Mouse (Mus musculus) neural tube, embryonic 15.5 days (tissue): ENCODE measurements around the gene Sp6. TPM values are rescaled to one million over a fixed set of nuclear protein-coding genes. Genes with fewer than 3 reads are reported as not detected.

Source experiments
- ATAC-seq: fragments of 200-750 bp; cut with Nextera tagmentation; 2 replicates; pipeline ENCODE4 v1.8.0; 2017; ENCODE audit warnings: mild to moderate bottlenecking, moderate TSS enrichment, moderate library complexity; ENCODE audit not compliant: low FRiP score
- H3K27ac ChIP-seq: fragments of 300-500 bp; sonication (generic); replicated peaks from 2 replicates; pipeline ENCODE4 v1.5.1; 2015; ENCODE audit warnings: mild to moderate bottlenecking, inconsistent platforms
- H3K27me3 ChIP-seq: fragments of 300-500 bp; sonication (generic); replicated peaks from 2 replicates; pipeline ENCODE4 v1.6.1; 2015; ENCODE audit warnings: inconsistent platforms
- H3K36me3 ChIP-seq: fragments of 300-500 bp; sonication (generic); 2 replicates; pipeline ENCODE4 v1.6.1; 2015; ENCODE audit warnings: inconsistent platforms
- H3K4me1 ChIP-seq: fragments of 300-500 bp; sonication (generic); 2 replicates; pipeline ENCODE4 v1.6.1; 2015; ENCODE audit warnings: inconsistent platforms
- H3K4me2 ChIP-seq: fragments of 300-500 bp; sonication (generic); 2 replicates; pipeline ENCODE4 v1.6.1; 2015; ENCODE audit warnings: inconsistent platforms, mild to moderate bottlenecking, moderate library complexity
- H3K4me3 ChIP-seq: fragments of 300-500 bp; sonication (generic); replicated peaks from 2 replicates; pipeline ENCODE4 v1.5.1; 2015; ENCODE audit warnings: mild to moderate bottlenecking, inconsistent platforms
- H3K9ac ChIP-seq: fragments of 300-500 bp; sonication (generic); replicated peaks from 2 replicates; pipeline ENCODE4 v1.6.1; 2015; ENCODE audit warnings: mild to moderate bottlenecking, inconsistent platforms
- H3K9me3 ChIP-seq: fragments of 300-500 bp; sonication (generic); replicated peaks from 2 replicates; pipeline ENCODE4 v1.6.1; 2016; ENCODE audit warnings: inconsistent platforms
- WGBS: fragments of 180-500 bp; shearing (Covaris S2); methylation state at CpG from one replicate; pipeline ENCODE4 v1.1.7; 2015; ENCODE audit warnings: mixed read lengths; 5-methylcytosine and 5-hydroxymethylcytosine counted together
- polyA plus RNA-seq: library from polyadenylated mRNA; unstranded; fragments of >200 nt; fragmentation: Nextera tagmentation; extraction: Ambion mirVana; gene quantifications from 2 replicates; pipeline ENCODE4 v1.2.1, GENCODE M21; 2015

Gene Sp6
- polyA plus RNA-seq, result 0.23 and 0.52 TPM in 2 replicates

DNA sequence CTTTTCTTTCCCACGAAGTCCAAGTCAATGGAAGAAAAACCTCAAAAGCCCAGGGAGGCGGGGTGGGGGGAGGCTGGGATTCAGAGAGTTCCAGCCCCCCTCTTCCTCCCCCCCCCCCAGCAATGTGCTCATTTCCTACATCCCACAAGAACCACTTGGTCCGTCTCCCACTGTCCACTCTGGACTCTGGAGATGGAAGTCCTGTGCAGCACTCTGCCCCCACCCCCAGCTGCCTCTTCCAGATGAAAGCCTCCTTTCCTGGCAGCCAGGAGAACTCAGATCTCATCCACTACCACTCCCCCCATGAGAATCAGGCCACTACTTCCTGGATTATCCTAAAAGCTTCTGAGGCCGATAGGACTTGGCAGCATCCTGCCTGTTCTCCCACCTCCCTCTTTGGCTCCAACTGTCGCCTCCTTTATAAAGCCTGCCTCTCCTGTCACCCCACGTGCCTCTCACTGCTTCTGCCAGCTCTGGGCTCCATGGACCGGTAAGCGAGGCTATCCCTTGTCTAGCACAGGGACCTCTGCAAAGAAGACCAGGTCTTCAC is at the start of gene Sp6:
Gene Sp6 (plus strand): TSS at position 274 of the 550 bp plus-strand sequence.
- Histone ChIP-seq H3K4me1 (peaks cover 7% of the 10 kb centered on the region; the same call in 1 of the 2 replicates), H3K9me3 (no peaks in the 10 kb centered on the region), H3K36me3 (no peaks in the 10 kb centered on the region), H3K27ac (no peak within 1 kb of the TSS), H3K9ac (no peak within 1 kb of the TSS), H3K4me3 (no peak within 1 kb of the TSS), H3K27me3 (peaks cover 62% of the 10 kb centered on the region), H3K4me2 (no peak within 1 kb of the TSS)
- 30% methylated on average over 7 of the region's 8 CpGs for WGBS
- no peak for ATAC-seq

DNA sequence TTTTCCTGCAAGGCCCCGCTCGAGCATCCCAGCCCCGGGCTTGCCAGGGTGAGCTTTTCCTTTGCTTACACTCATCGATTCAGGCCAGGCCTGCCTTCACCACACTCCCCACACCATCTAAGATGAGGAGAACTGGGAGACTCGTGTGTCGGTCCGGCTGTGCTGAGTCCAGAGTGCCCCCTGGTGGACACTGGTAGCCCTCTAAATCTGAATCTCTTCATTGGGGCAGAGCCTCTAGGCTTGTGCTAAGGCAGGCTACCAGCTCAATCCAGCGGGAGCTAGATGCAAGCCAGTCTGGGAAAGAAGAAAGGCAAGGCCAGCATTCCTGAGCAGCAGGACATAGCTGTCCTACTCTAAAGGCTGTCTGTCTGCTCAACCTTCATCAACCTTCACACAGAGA is 49.6 kb upstream of the Sp6 start:
- Histone ChIP-seq H3K36me3 (peaks cover 31% of the 10 kb centered on the region), H3K4me3 (no peak overlapping the region), H3K9me3 (no peaks in the 10 kb centered on the region), H3K4me2 (no peak overlapping the region), H3K4me1 (peaks cover 9% of the 10 kb centered on the region; the same call in 1 of the 2 replicates), H3K9ac (no peak overlapping the region), H3K27ac (no peak overlapping the region), H3K27me3 (no peaks in the 10 kb centered on the region)
- 17% methylated on average over 8 of the region's 8 CpGs for WGBS
- peak; percentile 66; the same call in 1 of the 2 replicates for ATAC-seq

DNA sequence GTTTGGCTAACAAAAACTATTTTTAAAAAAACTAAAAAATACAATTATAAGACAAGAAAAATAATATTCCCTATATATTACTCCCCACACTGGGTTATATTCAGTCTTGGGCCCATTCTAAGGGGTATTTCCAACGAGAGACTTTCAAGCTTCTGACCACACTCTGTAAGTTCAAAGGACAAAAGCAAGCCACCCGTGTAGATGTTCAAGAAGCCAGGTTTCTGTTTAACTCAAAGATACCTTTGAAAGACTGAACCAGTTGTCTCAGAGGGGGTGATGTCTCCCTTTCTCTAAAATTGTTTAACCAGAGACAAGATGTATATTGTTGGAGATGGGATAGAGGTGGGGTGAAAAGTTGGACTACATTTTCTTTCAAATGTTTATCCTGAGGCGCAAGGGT is 47.0 kb upstream of the Sp6 start:
- 93% methylated on average over 3 of the region's 3 CpGs for WGBS

DNA sequence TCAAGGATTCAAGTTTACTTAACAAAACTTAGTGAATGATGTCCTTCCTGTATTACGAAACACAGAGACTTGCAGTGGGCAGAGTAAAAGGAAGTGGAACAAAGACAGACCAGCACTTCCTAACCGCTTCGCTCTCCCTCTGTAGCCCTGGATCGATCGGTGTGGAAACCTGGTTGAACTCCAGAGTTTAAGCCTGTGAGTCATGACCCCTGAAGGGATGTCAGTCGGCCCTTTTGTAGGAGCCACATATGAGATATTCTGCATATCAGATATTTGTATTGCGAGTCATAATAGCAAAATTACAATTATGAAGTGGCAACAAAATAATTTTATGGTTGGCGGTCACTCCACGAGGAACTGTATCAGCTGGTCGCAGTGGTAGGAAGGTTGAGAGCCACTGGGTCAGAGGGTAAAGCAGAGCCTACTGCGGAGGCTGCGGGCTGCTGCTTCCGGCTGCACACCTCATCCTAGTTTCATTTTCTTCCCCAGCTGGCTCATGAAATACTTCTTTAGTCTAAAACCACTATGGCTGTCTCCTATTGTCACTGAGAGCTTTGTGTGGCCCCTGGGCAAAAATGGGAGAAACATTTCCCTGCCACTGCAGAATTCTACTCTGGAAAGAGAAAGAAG is 46.2 kb upstream of the Sp6 start:
- H3K27me3 ChIP-seq, result no peaks in the 10 kb centered on the region
- peaks cover under 1% of the 10 kb centered on the region for H3K36me3 ChIP-seq
- no peak overlapping the region for H3K4me3 ChIP-seq
- no peak for ATAC-seq
- no peaks in the 10 kb centered on the region for H3K9me3 ChIP-seq
- 86% methylated on average over 13 of the region's 13 CpGs for WGBS
- no peak overlapping the region for H3K4me2 ChIP-seq
- no peak overlapping the region for H3K27ac ChIP-seq
- H3K9ac ChIP-seq, result no peak overlapping the region
- peaks cover 25% of the 10 kb centered on the region for H3K4me1 ChIP-seq

More for the DNA sequence above, 47.0 kb upstream of the Sp6 start:
- peaks cover 9% of the 10 kb centered on the region for H3K36me3 ChIP-seq
- H3K9ac ChIP-seq, result no peak overlapping the region
- H3K27me3 ChIP-seq, result no peaks in the 10 kb centered on the region
- no peak overlapping the region for H3K27ac ChIP-seq
- H3K9me3 ChIP-seq, result no peaks in the 10 kb centered on the region
- ATAC-seq, result no peak
- H3K4me2 ChIP-seq, result no peak overlapping the region
- no peak overlapping the region for H3K4me3 ChIP-seq
- peaks cover 25% of the 10 kb centered on the region for H3K4me1 ChIP-seq

DNA sequence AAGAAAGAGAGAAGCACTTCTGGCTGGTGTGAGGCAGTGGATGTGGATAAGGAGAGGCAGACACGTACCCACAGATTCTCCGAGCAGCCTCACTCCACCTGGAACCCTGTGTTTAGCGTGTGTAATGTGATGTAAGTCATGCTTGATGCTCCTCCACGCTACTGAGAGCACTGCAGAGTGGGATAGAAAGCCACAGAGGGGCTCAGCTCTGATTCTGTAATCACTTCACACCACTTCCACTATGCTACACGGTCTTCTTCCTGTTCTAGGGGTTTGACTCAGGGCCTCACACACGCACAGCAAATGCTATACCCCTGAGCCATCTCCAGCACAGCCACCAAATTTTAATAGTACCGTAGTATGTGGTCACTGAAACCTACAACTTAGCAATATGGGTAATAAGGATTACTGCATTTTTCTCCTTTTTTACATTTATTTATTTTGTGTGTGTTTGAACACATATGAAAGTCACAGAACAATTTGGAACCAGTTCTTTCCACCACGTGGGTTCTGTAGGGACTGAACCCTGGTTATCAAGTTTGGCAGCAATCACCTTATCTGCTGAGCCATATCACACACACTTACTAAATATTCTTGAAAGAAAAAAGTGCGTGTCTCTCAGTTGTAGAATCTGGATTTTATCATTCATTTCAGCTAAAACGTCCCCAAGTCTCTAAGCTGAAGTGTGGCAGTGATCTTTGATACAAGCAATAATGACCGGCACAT is 45.5 kb upstream of the Sp6 start:
- Histone ChIP-seq H3K27me3 (no peaks in the 10 kb centered on the region), H3K4me3 (no peak overlapping the region), H3K9ac (no peak overlapping the region), H3K9me3 (no peaks in the 10 kb centered on the region), H3K4me1 (peaks cover 31% of the 10 kb centered on the region), H3K27ac (peak overlapping the region; percentile 38; the same call in 1 of the 2 replicates), H3K36me3 (no peaks in the 10 kb centered on the region), H3K4me2 (no peak overlapping the region)
- 88% methylated on average over 11 of the region's 11 CpGs for WGBS
- ATAC-seq, result no peak

DNA sequence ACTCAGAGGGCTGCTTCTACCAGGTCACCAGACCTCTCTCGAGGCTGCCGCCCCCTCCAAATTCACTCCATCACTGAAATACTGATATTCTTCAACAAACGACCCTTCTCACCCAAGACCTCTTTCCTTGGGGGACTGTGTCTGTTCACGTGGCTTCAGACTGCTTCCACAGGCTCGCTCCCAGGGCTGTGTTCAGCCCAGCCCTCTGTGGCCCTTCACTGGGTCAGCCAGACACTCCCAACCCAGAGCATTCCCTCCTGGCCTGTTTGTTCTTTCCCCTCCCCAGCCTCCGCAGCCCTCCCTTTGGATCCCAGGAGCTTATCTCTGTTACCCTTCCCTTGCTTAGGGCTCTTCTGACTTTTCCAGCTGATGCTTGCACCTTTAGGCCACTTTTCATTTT is 44.7 kb upstream of the Sp6 start:
- no peak overlapping the region for H3K27ac ChIP-seq
- no peak overlapping the region for H3K9ac ChIP-seq
- no peak overlapping the region for H3K4me3 ChIP-seq
- H3K4me1 ChIP-seq, result peaks cover 35% of the 10 kb centered on the region
- WGBS, result 80% methylated on average over 6 of the region's 6 CpGs
- ATAC-seq, result no peak
- no peaks in the 10 kb centered on the region for H3K27me3 ChIP-seq
- H3K4me2 ChIP-seq, result no peak overlapping the region
- H3K36me3 ChIP-seq, result no peaks in the 10 kb centered on the region
- no peaks in the 10 kb centered on the region for H3K9me3 ChIP-seq

DNA sequence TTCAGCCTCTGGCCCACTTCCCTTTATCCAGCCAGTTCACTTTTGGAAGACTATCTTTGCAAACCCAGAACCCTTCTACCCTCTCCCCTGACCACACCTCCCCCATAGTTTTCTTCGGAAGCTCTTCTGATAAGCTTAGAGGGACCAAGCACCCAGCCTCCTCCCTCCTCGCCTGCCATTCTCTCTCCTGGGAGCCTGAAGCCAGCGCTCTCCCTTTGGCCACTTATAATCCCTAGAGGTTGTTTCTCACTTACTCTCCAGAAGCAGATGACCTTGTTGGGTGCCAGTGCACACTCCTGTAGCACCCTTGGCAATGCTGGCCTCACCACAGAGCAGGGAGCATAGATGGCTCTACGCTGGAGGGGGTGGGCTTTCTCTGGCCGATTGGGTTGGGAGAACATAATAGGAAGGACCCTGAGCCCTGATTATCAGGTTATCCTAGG is 43.9 kb upstream of the Sp6 start:
- no peaks in the 10 kb centered on the region for H3K9me3 ChIP-seq
- H3K27me3 ChIP-seq, result no peaks in the 10 kb centered on the region
- WGBS, result 81% methylated on average over 5 of the region's 5 CpGs
- H3K27ac ChIP-seq, result peak overlapping the region; percentile 73
- no peak for ATAC-seq
- H3K4me3 ChIP-seq, result no peak overlapping the region
- H3K4me1 ChIP-seq, result peaks cover 40% of the 10 kb centered on the region
- no peak overlapping the region for H3K4me2 ChIP-seq
- no peaks in the 10 kb centered on the region for H3K36me3 ChIP-seq
- no peak overlapping the region for H3K9ac ChIP-seq

DNA sequence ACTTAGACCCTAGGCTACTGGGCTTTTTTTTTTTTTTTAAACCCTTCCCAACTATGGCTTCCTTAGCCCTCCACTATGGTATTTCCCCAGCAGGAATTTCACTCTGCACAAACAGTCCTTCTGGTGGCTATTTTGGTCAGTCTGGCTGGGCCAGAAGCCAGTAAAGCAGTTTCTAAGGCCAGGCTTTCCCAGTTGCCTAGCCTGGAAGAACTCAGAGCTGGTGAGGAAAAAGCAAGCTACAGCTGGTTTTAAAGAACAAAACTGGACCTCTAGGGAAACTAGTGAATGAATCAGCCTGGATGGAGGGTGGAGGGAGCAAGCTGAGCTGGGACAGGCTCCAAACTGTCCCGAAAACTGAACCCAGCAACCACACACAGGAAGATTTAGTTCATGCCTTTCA is 43.4 kb upstream of the Sp6 start:
- WGBS, result 87% methylated on average over 1 of the region's 1 CpGs
- no peaks in the 10 kb centered on the region for H3K9me3 ChIP-seq
- peaks cover 43% of the 10 kb centered on the region for H3K4me1 ChIP-seq
- H3K4me3 ChIP-seq, result no peak overlapping the region
- H3K9ac ChIP-seq, result no peak overlapping the region
- H3K36me3 ChIP-seq, result no peaks in the 10 kb centered on the region
- H3K27me3 ChIP-seq, result no peaks in the 10 kb centered on the region
- H3K27ac ChIP-seq, result peak overlapping the region; percentile 73
- ATAC-seq, result no peak
- no peak overlapping the region for H3K4me2 ChIP-seq

DNA sequence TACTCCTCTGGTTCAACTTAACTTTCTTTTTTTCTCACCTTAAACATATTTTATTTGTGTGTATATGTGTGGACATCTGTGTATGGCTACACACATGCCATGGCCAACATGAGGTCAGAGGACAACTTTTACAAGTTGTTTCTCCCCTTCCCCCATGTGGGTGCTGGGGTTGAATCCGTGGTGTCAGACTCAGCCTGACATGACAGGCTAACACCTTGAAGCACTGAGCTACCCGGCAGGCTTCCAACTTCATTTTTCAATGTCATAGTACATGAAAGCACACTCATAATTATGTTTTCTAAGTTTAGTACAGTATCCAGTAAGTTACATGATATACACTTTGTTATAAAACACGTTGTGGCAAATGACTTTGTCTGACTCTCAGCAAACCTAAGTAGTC is 42.9 kb upstream of the Sp6 start:
- Histone ChIP-seq H3K4me1 (peaks cover 49% of the 10 kb centered on the region), H3K9me3 (no peaks in the 10 kb centered on the region), H3K4me2 (no peak overlapping the region), H3K9ac (no peak overlapping the region), H3K27ac (peak overlapping the region; percentile 73), H3K36me3 (no peaks in the 10 kb centered on the region), H3K27me3 (no peaks in the 10 kb centered on the region), H3K4me3 (no peak overlapping the region)
- ATAC-seq, result no peak
- 76% methylated on average over 3 of the region's 3 CpGs for WGBS

DNA sequence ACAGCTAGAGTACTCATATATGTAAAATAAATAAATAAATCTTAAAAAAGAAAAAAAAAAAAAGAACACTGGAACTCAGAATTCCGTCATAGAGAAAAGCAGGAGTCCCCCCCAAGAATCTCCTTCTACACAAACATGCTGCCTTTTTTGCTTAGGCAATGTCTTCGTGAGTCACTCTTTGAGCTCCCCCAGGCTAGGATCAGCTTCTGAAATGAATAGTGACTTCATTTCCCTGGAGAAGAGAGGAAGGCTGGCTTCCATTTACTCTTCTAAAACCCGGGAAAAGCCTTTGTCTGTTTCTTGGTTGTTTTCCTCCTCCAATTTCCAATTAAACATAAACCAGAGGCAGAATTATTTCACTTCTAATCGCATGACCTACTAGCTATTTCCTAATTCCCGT is 40.3 kb upstream of the Sp6 start:
- H3K9me3 ChIP-seq, result no peaks in the 10 kb centered on the region
- WGBS, result 61% methylated on average over 5 of the region's 5 CpGs
- H3K4me1 ChIP-seq, result peaks cover 64% of the 10 kb centered on the region
- H3K36me3 ChIP-seq, result no peaks in the 10 kb centered on the region
- H3K9ac ChIP-seq, result no peak overlapping the region
- no peak overlapping the region for H3K4me2 ChIP-seq
- ATAC-seq, result no peak
- H3K27me3 ChIP-seq, result no peaks in the 10 kb centered on the region
- peak overlapping the region; percentile 68 for H3K27ac ChIP-seq
- H3K4me3 ChIP-seq, result no peak overlapping the region

DNA sequence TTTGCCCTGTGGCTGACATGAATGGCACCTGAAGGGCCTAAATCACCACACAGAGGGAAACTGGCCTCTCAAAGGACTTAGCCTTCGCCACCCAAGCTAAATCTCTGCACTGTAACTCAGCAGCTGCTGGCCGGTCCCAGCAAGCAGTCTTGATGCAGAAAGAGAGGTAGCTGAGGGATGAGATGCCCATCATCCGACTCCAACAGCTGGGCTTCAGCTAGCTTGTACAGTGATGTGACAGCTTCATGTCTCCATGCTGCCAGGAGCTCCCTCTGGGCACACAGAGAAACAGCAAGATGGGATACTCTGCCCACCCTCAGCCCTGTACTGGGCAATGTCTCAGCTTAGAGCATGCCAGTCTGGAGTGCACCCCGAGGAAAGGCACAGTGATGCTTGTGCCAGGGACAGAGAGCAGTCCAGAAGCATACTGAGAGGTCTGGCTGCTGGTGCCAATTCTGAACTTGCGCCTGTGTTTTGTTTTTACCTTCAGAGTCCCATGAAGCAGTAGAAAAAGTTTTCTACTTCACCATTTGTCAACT is 39.7 kb upstream of the Sp6 start:
- Histone ChIP-seq H3K4me3 (no peak overlapping the region), H3K27ac (peak overlapping the region; percentile 68), H3K36me3 (no peaks in the 10 kb centered on the region), H3K9ac (no peak overlapping the region), H3K9me3 (no peaks in the 10 kb centered on the region), H3K4me1 (peaks cover 65% of the 10 kb centered on the region), H3K27me3 (no peaks in the 10 kb centered on the region), H3K4me2 (0 out of 2 replicates have a peak overlapping the region, but pooled peaks have one; percentile 11)
- no peak for ATAC-seq
- WGBS, result 70% methylated on average over 5 of the region's 5 CpGs

DNA sequence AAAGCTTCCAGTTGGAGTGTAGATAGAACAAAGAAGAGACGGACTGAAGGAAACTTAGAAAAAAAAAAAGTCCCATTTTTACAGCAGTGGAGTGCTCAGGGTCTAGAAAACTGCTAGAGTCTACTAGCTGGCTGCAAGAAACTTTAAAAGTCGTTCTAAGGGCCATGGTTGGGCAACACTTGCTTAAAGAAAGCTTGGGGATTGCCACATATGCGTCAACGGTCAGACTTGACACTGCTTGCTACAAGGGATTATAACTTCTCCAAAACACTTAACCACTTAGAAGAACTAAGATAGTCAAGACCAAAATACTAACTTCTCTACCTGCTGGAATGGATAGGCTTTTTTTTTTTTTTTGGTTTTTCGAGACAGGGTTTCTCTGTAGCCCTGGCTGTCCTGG is 38.4 kb upstream of the Sp6 start:
- Histone ChIP-seq H3K9ac (no peak overlapping the region), H3K9me3 (no peaks in the 10 kb centered on the region), H3K27ac (no peak overlapping the region), H3K4me2 (no peak overlapping the region), H3K27me3 (no peaks in the 10 kb centered on the region), H3K4me1 (peaks cover 59% of the 10 kb centered on the region), H3K36me3 (no peaks in the 10 kb centered on the region), H3K4me3 (no peak overlapping the region)
- WGBS, result 83% methylated on average over 5 of the region's 5 CpGs
- no peak for ATAC-seq
